Mouse (Mus musculus): ENCODE results near the gene Inka1.

Inka1 gene

GRCm38 (mm10) chr9:107983421-107983890, 2.2 kb downstream of the Inka1 start:
- DNase-seq (ENCODE audit: low spot score) = no peak

- DNase-seq (ENCODE audit: low spot score) = no peak
Measured at GRCm38 (mm10) chr9:107982681-107983346, 2.9 kb downstream of the Inka1 start, which contains the start of gene Gm20661. Gene Gm20661, plus strand, starts transcription at chr9:107983058.

GRCm38 (mm10) chr9:107981684-107982605, 3.7 kb downstream of the Inka1 start:
- DNase-seq (ENCODE audit: low spot score) = no peak

GRCm38 (mm10) chr9:107978815-107979214, 6.9 kb downstream of the Inka1 start:
- no peak for DNase-seq (ENCODE audit: low spot score)

- DNase-seq (ENCODE audit: low spot score) = no peak
Measured at GRCm38 (mm10) chr9:107975399-107976386, 10.0 kb downstream of the Inka1 start, which contains the start of gene Uba7. Gene Uba7, plus strand, starts transcription at chr9:107975505.

GRCm38 (mm10) chr9:107974491-107975171, 11.0 kb downstream of the Inka1 start:
- DNase-seq (ENCODE audit: low spot score) = no peak

GRCm38 (mm10) chr9:107971690-107972541, 13.8 kb downstream of the Inka1 start:
- no peak for DNase-seq (ENCODE audit: low spot score)

- DNase-seq (ENCODE audit: low spot score) = no peak
Measured at GRCm38 (mm10) chr9:107970311-107970710, 15.4 kb downstream of the Inka1 start.

- DNase-seq (ENCODE audit: low spot score) = no peak
Measured at GRCm38 (mm10) chr9:107968531-107968930, 17.1 kb downstream of the Inka1 start.

- DNase-seq (ENCODE audit: low spot score) = no peak
Measured at GRCm38 (mm10) chr9:107967437-107967836, 18.2 kb downstream of the Inka1 start.

- DNase-seq (ENCODE audit: low spot score) = no peak
Measured at GRCm38 (mm10) chr9:107966676-107967075, 19.0 kb downstream of the Inka1 start.

- no peak for DNase-seq (ENCODE audit: low spot score)
Measured at GRCm38 (mm10) chr9:107964681-107965080, 21.0 kb downstream of the Inka1 start.

- DNase-seq (ENCODE audit: low spot score) = no peak
Measured at GRCm38 (mm10) chr9:107963700-107964099, 22.0 kb downstream of the Inka1 start.

- no peak for DNase-seq (ENCODE audit: low spot score)
Measured at GRCm38 (mm10) chr9:107962916-107963315, 22.8 kb downstream of the Inka1 start.

- peak; percentile 58 for DNase-seq (ENCODE audit: low spot score)
Measured at GRCm38 (mm10) chr9:107961881-107962280, 23.8 kb downstream of the Inka1 start.

GRCm38 (mm10) chr9:107961351-107961762, 24.3 kb downstream of the Inka1 start:
- no peak for DNase-seq (ENCODE audit: low spot score)

- no peak for DNase-seq (ENCODE audit: low spot score)
Measured at GRCm38 (mm10) chr9:107960928-107961327, 24.8 kb downstream of the Inka1 start.

- no peak for DNase-seq (ENCODE audit: low spot score)
Measured at GRCm38 (mm10) chr9:107959896-107960295, 25.8 kb downstream of the Inka1 start.

- no peak for DNase-seq (ENCODE audit: low spot score)
Measured at GRCm38 (mm10) chr9:107957141-107957540, 28.5 kb downstream of the Inka1 start.
